Mouse (Mus musculus): Measurements from ENCODE around the gene Actg2.
"Not testable (repeated sequence)": the region's sequence is repeated elsewhere in the genome, so short reads cannot be mapped to it uniquely, and the experiment has no call there.

The Actg2 gene

DNA sequence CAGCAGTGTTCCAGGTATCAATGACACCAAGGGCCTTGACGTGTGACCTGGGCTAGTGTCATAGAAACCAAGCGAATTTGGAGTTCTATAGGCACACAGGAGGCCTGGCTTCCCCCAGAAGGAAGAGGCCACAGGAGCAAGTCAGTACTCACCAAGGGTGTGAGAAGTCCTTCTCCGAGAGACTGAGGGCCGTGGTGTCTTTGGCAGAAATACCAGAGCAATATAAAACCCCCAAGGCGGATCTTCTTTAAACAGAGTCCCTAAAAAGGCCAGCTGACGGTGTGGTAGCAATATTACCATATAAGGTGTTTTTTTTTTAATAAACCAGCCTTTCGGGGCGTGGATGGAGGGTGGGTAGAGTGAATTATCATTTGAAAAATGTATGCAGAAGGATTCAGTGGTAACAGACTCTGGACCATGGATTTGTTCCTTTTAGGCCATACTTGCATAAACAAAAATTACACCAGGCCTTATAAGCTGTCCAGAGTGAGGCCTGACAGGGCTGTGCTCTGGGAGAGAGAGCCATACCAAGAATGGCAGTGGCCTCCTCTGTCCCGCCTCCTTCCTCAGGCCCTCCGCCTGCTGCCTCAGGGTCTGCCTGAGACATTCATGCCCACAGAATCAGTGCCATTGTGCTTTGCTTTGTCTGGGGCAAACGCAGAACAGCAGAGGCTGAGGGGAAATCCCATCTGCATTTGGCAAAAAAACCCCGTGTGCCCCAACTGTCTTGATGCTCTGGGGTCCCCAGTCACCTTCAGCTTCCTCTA, at the start of gene Actg2:
Gene Actg2 (minus strand): TSS at position 238 of the 767 bp plus-strand sequence.
- no peak for DNase-seq

DNA sequence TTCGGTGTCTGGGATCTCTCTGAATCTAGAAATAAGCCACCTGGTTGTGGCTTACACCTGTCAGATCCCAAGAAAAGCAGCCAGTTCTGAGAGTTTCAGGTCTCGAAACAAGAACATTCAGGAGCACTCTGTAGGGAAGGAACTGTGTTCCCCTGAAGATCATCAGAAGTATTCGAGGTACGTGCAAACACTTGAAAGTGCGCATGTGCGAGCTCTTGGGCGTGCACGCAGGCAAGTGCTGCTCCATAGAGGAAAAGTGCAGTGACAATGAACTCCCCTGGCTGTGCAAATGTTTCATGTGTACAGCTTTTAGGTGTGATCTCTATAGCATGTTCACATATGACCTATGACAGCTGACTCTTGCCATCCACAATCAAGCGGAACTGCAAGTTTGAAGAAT, 49.3 kb upstream of the Actg2 start:
- not testable (repeated sequence) for DNase-seq

DNA sequence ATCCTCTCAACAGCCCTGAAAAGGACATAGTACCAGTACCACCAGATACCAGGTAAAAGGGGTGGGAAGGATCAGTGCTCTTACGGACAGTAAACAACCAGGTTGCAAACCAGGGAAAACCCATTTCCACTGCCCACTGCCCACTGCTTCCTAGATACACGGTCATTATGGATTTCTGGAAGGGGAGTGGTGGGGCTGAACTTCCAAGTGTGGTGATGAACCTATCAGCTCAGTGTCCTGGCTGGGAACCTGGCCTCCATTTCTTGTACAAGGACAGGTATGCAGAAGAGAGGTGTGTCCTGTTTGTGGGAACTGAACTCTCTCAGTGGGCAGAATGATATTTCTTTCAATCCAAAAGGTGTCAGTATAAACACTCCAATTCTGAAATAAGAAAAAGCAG, 47.5 kb upstream of the Actg2 start:
- DNase-seq: no peak

DNA sequence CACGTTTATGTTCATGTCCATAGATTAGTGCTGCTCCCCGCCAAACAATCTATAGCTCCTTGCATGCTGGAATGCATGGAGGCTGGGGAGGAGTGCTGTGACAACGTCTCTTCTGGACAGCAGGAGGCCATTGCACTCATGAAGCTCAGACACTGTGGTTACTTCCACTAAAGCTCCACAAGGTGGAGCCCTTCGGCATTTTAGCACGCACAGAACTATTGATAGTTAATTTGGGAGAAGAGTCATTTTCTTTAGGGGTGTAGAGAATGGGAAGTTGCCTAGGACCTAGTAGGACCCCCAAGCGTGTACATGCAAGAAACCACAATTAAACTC, 46.8 kb upstream of the Actg2 start:
- DNase-seq: peak; percentile 55 to 56

DNA sequence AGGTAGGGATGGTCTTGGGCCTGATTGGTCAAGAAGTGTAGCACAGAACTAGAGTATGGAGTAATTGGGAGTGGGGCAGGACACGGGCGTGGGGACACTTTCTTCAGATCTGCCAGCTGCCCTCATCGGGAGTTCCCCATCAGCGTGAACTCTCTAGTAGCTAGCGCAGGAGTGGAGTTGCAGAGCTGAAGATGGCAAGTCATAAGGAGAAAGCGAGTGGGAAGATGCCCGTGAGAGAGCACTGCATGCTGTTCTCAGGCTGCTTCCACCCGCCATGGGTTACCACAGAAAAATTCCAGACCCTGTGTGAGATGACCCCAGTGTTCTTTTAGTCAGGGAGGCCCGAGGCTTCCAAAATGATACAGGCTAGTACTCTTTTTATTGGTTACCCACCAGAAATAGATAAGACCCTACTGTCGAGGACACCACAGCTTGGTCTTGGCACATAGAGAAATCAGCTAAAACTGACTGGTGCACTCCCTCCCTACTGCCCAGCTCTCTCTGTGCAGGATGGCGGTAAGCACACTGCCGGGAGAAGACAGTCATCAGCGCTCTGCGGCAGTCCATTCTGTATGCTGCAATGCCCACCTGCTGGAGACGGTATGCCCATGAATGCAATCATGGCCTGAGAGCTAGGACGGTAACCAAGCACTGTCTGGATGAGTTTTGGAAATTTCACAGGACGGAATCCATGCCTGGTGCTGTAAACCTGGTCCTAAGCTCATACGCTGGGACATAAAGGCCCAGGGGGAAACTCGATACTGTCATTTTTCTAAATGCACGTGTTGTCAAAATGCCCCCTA, 46.3 kb upstream of the Actg2 start:
- DNase-seq: no peak

DNA sequence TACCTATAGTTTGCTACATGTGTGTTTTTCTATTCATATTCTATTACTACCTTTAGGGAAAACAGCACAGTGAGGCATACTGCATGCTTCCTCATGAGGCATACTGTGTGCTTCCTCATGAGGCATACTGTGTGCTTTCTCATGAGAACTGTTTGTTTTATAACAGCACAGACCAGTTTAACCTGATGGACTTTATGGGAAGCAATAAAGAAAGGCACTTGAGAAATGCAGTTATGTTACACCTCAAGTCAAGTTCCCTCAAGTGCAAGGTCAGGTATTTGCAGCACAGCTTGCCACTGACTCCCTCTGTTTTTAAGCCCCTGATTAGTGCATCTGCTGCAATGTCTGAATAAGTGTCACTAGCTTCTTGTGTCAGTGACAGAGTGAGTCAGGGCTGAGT, 41.5 kb upstream of the Actg2 start:
- no peak for DNase-seq

DNA sequence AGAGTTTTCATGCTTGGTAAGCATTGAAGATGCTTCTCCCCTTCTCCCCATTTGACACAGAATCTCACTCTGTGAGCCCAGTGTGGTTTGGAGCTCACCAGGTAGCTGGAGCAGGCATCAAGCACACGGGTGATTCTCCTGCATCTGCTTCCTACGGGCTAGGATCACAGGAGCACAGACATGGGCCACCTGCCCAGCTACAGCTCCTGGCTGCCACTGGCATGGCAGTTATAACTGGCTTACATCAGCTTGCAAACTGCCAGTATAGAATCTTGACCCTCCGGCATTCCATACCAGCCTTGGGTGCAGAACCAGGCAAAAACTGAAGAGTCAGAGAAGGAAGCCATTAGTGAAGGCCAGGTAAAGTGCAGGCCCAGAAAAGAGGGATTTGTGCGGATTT, 39.5 kb upstream of the Actg2 start:
- DNase-seq: no peak

DNA sequence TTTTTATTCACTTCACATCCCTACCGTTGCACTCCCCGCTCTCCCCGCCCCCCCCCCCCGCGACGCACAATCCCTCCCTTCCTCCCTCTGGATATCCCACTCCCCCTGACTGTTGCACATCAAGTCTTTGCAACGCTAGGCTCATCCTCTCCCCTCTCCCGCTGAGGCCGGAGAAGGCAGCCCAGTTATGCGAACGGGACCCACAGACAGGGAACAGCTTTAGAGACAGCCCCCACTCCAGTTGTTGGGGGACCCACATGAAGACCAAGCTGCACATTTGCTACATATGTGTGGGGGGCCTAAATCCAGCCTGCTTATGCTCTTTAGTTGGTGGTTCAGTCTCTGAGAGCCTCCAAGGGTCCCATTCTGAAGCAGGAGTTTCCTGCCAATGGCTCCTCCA, 36.6 kb upstream of the Actg2 start, which contains the start of gene Stambp:
Gene Stambp (minus strand): TSS at position 59 of the 400 bp plus-strand sequence.
- DNase-seq: peak; percentile 45

DNA sequence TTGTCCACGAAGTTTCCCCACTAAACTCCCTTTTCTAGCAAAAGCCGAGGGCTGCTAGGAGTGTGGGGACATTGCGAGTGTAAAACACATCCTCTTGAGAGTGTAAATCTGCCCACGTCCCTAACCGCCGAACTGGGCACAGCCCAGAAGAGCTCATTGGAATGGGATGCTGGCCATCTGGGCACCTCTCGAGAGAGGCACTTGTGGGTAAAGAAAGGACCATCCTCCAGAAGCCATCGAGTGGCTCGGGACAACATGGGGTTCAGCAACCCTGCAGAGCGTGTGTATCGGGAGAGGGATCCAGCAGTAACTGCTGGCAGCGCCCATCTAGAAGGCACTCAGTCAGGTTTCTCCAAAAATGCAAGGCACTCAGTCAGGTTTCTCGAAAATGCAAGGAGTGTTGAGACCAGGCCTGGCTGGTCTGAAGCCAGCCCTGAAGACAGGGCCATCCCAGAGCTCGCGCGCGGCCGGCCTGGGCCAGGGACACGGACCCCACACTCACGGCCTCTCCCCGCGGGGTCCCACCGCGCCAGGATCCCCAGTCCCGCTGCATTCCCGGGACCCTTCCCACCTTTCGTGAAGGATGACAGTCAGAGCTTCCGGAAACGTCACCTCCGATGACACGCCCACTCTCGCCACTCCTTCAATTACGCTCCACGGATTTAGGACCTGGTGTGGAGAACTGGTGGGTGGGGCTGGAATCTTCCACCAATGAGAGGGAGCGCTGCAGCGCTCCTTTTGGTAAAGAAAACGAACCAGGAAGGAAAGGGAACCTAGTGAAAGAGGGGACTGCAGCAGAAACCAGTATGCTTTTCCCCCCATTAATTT, 36.0 kb upstream of the Actg2 start:
- DNase-seq: peak; percentile 90 to 92

DNA sequence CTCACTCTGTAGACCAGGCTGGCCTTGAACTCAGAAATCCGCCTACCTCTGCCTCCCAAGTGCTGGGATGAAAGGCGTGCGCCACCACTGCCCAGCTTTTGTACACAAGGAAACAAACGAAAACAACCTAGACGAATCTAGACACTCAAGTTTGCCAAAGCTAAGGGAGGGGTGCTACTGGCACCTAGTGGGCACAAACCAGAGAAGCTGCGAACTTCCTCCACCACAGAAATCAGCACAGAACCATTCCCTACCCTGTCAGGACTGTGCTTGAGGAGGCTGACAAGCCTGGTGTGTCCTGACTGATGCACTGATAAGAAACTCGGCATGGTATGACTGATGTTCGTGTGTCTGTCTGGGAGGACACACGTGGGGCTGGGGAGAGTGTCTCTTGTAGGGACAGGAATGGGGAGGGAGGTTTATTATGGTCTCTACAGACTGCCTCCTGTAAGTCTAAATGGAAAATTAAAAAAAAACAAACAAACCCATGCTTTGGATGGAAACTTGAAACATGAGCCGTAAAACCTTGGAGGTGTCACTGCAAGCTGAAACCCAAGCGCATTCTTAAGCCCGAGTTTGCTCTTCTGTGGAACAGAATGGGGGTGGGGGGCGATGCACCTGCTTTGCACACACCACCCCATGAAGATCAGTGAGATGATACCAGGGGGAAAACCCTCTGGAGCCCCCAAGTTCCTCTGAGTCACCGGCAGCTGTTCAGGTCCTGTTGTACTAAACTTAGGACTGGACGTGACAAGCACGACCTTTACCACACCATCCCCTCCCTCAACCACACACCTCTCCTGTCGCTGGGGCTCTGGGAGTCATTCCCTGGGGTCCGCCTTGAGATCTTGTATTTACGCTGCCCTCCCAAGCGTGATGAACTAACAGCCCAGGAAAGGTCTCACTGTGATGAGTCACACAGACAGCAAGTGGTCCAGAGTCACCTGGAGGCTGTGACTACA, 33.1 kb upstream of the Actg2 start:
- peak; percentile 24 to 27 for DNase-seq

DNA sequence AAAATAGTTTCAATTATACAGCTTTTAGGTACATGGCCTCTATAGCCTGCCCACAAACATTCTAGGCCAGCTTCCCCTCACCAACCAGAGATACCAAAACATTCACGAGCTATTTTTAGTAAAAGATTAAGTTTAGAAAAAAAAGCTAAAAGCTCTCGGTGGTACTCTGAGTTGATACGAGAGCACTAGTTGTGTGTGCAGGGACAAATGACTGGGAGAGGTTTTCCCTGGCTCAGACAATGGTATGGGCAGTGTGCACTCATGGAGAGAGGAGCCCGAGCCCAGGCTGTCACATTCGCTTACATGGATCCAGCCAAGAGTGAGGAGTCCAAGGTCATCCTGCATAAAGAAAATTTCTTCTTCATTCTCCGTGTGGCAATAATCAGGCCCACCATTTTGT, 19.9 kb upstream of the Actg2 start:
- no peak for DNase-seq

DNA sequence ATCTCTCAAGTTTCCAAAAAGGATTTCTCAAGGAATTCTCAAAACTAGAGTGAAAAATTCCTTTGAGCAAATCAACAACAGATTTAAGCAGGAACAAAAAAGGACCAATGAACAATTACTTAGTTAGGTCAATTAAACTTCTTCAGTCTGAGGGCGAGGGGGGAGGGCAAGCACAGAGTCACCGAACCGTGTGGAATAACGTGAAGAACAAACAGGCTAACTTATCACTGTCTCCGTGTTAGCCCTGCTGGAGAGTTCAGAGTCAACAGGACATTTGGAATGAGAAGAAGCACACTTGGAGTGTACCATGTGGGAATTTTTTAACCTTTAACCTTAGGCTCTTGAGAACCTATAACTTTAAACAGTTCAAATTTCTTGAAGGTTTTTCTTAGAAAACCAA, 12.3 kb upstream of the Actg2 start:
- DNase-seq: no peak

DNA sequence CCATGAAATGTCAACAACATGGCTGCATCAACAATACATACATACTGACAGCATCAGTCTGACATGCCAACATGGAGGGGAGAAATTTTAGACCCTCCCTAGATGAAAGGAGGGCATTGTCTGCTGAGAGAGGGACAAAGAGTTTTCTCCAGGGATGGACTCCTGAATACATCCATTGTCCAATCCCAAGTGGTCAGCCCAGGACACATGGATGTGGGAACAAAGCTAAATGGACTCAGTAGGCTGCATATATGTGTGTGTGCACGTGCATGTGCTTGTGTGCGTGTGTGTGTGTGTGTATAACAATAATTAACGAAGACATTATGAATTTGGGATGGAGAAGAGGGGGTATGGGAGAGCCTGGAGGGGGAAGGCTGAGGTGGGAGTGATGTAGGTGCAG, 9.7 kb upstream of the Actg2 start:
- no peak for DNase-seq

DNA sequence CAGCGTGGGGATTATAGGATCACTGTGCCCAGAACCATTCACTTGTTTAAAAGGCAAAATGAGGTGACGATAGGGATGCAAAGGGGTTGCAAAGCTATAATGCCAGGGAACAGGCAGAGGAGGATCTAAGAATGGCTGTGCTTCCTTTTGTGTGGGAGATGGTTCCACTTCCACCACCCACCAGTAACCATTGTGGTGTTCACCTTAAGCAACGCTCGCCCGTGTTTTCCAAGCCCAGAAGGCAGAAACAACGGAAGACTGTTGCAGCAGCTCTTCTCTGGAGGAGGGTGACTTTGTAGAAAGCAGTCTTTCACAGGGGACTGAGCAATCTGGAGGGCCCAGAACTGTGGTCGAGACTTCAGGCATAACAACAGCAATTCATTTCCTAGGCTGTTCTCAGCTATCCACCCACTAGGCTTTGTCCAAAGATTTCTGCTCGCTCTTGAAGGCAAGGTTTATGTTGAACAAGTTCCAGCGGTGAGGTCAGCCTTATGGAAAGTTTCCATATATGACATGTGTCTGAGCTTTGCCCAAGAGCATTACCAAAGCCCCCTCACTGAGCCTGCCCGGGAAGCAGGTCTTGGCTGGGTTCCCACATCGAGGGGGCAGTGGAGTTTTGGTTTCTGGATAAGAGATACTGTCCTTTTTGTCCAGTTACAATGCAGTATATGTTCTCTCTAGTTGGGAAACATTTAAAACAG, 5.8 kb upstream of the Actg2 start:
- DNase-seq: peak; percentile 26 to 41

DNA sequence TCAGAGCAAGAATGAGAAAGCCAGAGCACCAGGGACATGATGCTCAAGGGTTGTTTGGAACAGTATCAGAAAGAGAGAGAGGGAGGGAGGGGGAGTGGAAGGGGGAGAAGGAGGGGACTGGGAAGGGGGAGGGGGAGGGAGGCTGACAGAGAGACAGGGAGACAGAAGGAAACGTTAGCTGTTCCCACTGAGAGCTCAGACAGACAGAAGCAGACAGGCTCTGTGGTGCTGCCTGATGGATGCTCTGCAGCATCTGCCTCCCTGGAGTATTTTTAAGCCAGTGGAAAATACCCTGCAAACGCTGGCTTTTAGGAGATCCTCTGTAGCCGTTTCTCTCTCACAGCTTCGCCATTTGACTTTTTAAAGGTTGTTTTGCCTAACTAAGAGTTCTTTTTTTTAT, 4.0 kb upstream of the Actg2 start:
- DNase-seq: peak in 1 of 2 experiments; percentile 41

DNA sequence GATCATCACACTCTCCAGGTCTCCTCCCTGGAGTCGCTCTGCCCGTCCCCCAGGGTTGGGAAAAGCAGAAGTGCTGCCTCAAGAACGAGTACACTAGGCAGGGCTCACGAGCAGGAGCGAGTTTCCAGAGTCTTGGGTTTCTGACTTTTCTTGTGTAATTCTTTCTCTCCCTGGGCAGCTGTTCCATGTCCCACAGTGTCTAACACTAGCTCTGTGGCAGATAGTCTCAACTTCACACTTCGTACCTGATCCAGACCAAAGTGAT, 662 bp upstream of the Actg2 start:
- DNase-seq: no peak

DNA sequence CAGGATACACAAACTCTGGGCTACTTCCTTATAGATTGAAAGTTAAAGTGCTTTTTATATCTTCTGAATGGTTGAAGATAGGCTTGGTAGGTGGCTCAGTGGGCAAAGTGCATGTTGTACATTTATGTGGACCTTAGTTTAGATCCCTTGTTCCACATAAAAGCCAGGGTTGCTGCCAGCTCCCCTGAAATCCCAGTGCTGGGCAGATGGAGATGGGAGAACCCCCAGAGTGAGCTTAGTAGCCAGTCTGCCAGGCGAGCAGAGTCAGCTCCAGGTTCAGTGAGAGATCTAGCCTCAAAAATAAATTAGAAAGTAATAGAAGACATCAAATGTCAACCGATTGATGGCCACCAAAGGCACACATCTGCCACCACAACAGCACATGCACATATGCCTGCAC, 3.5 kb downstream of the Actg2 start:
- DNase-seq: peak; percentile 64 to 74

DNA sequence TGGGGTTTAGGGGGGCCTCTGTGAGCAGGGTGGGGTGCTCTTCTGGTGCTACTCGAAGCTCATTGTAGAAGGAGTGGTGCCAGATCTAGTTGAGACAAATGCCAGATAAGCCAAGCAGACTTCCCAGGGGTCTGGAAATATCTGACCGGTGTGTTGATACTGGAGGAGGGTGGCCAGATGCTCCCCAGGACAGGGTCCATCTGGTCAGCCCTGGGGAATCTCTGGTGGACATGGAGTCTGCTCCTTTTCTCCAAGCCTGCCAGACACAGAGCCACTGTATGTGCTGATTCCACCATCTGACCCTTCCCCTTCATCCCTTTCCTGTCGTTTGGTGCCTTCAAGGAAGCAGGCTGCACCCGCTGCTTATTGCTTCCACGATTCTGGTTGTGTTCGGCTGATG, 12.9 kb downstream of the Actg2 start:
- peak in 1 of 2 experiments; percentile 37 for DNase-seq

DNA sequence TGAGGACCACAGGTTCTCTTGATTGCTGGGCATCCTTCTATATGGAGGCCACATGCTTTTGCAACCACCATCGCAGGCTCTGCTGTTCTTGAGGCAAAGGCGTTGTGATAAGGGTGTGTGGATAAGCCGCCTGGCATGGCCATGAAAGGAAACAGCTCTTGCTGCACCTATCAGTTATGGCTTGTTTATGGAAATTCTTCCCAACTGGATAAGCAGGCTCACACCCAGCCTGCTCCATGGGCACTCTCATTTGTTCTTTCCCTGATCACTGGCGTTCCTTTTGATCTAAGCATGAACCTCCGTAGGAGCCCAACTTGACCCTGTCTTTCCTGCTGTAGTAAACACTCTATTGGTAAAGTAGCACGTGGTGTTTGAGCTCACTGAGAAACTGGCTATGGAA, 14.3 kb downstream of the Actg2 start:
- DNase-seq: no peak

DNA sequence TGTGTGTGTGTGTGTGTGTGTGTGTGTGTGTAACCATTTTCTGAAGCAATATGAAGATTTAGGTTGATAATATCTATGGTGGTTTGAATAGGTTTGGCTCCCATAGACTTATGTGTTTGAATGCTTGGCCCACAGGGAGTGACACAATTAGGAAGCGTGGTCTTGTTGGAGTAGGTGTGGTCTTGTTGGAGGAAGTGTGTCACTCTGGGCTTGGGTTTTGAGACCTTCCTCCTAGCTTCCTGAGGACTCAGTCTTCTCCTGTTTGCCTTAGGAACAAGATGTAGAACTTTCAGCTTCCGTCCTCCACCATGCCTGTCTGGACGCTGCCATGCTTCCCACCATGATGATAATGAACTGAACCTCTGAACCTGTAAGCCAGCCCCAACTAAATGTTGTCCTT, 17.4 kb downstream of the Actg2 start:
- DNase-seq: no peak

DNA sequence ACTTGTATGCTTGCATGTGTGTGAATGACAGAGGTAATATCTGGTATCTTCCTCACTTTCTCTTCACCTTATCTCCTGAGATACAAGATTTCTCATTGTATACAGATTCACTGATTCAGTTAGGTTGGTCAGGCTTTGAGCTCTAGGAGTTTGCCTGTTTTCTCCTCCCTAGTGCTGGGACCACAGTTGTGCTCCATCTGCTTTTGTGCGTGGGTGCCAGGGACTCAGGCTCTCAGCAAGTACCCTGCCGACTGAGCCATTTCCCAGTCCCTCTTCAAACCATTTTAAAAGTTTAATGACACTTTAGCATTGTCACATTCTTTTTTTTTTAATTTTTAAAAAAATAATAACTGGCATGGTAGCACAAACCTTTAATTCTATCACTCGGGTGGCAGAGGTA, 20.9 kb downstream of the Actg2 start:
- DNase-seq: peak in 1 of 2 experiments; percentile 33

DNA sequence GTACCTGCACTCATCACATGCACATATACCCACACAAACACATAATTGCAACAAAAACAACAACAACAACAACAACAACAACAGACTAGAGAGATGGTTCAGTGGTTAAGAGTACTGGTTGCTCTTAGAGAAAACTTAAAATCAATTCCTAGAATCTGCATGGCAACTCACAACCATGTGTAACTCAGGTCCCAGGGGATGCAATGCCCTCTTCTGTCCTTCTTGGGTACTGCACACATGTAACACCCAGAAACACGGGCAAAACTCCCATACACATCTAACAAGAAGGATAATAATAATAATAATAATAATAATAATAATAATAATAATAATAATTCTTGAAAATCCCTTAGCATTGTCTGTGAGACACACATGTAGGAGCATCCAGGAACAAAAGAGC, 23.6 kb downstream of the Actg2 start:
- peak; percentile 81 to 86 for DNase-seq

Data from cerebellum, postnatal 14 days (tissue).